Mouse (Mus musculus): ENCODE results near the gene Hyal2.

- no peak for TF ChIP-seq CTCF (IDR thresholded peaks at IDR 0.05; ENCODE audit: control insufficient read depth, insufficient read depth, low read length)
- no peak for TF ChIP-seq POLR2A (IDR thresholded peaks at IDR 0.05; ENCODE audit: borderline replicate concordance, control insufficient read depth, low read depth, low read length)
These were observed 4.5 kb downstream of the Hyal2 start for GRCm38 (mm10) chr9:107572327-107572662.
